Mouse (Mus musculus) ES-E14 (cell line): ENCODE results near the gene 2310009B15Rik.

Experiments used
- CHD2 ChIP-seq: IDR thresholded peaks from 2 replicates; pipeline ENCODE4 v1.6.1; 2014; ENCODE audit warnings: mild to moderate bottlenecking, low read depth, low read length, inconsistent platforms
- HCFC1 ChIP-seq: IDR thresholded peaks from 2 replicates; pipeline ENCODE4 v1.6.1; 2012; ENCODE audit warnings: low read length, inconsistent platforms, borderline replicate concordance; ENCODE audit not compliant: insufficient read depth
- ZC3H11A ChIP-seq: IDR thresholded peaks from 2 replicates; pipeline ENCODE4 v1.6.1; 2012; ENCODE audit warnings: low read depth, mild to moderate bottlenecking, inconsistent platforms, low read length, borderline replicate concordance
- ZNF384 ChIP-seq: IDR thresholded peaks from 2 replicates; pipeline ENCODE4 v1.6.1; 2012; ENCODE audit warnings: low read depth, low read length, inconsistent platforms

- TF ChIP-seq CHD2 (no peak), ZNF384 (no peak), HCFC1 (no peak), ZC3H11A (no peak)
Measured at GRCm38 (mm10) chr1:138896088-138896487, 39.4 kb upstream of the 2310009B15Rik start.
